Mouse (Mus musculus) heart, postnatal 0 days (tissue): ENCODE measurements around the gene Ralbp1.

Source experiments
- CTCF ChIP-seq: IDR thresholded peaks from 2 replicates; pipeline ENCODE4 v1.5.1; 2016; ENCODE audit warnings: antibody characterized with exemption, control low read depth, low read depth
- EP300 ChIP-seq: IDR thresholded peaks from 2 replicates; pipeline ENCODE4 v1.6.1; 2016; ENCODE audit warnings: antibody characterized with exemption, low read depth

GRCm38 (mm10) chr17:65930158-65930826 lies 44.7 kb upstream of the Ralbp1 start:
- TF ChIP-seq CTCF (no peak), EP300 (no peak)
